Mouse (Mus musculus) CH12.LX (cell line): ENCODE measurements at regions not wholly inside any gene's neighbourhood (a gene's known extent, or its start where the extent isn't known, plus 50 kb on each side); places are given as distances from the start of the nearest gene placed in this dataset.

Experiments used
- DNase-seq: peaks from one replicate; pipeline ENCODE4 v3.0.0-alpha.2; 2013; ENCODE audit errors: extremely low read depth
- H3K27ac ChIP-seq: 2 replicates; pipeline ENCODE4 v1.5.1; 2012; ENCODE audit warnings: low read depth, mild to moderate bottlenecking, control low read depth, moderate library complexity; ENCODE audit not compliant: insufficient read depth
- H3K27me3 ChIP-seq: replicated peaks from 2 replicates; pipeline ENCODE3; 2012; ENCODE audit warnings: inconsistent platforms
- H3K36me3 ChIP-seq, 2 experiments: replicated peaks in 1 of 2; 2 replicates each; pipeline versions ENCODE3 to v1.6.1; 2012; ENCODE audit warnings: inconsistent platforms in 1 of 2, low read length in 1 of 2, mild to moderate bottlenecking in 1 of 2, mixed read lengths in 1 of 2, moderate library complexity in 1 of 2; ENCODE audit not compliant: control insufficient read depth in 1 of 2, insufficient read depth in 1 of 2
- H3K4me1 ChIP-seq, 2 experiments: 2 replicates each; pipeline ENCODE4 v1.6.1; 2012; ENCODE audit warnings: inconsistent platforms in 1 of 2, moderate library complexity in 1 of 2; ENCODE audit not compliant: insufficient read depth in 2 of 2, control insufficient read depth in 1 of 2
- H3K4me2 ChIP-seq: 2 replicates; pipeline ENCODE4 v1.6.1; 2012; ENCODE audit warnings: low read depth, mild to moderate bottlenecking, control low read depth; ENCODE audit not compliant: poor library complexity, insufficient read depth, severe bottlenecking
- H3K4me3 ChIP-seq, 3 experiments: fragments of 150-350 bp in 1 of 3; sonication (generic) in 1 of 3; replicated peaks in 1 of 3; 2 replicates each; pipeline versions ENCODE3 to v1.5.1; 2011 to 2012; ENCODE audit warnings: low read depth in 2 of 3, low read length in 2 of 3, mild to moderate bottlenecking in 2 of 3, moderate library complexity in 2 of 3, control low read depth in 1 of 3, improper control_type of control experiment in 1 of 3, inconsistent platforms in 1 of 3, mixed read lengths in 1 of 3; ENCODE audit not compliant: poor library complexity in 1 of 3
- H3K79me2 ChIP-seq: replicated peaks from 2 replicates; pipeline ENCODE4 v1.6.1; 2012; ENCODE audit warnings: mild to moderate bottlenecking, moderate library complexity; ENCODE audit not compliant: control insufficient read depth, poor library complexity, insufficient read depth, severe bottlenecking; ENCODE audit errors: extremely low read depth
- H3K9ac ChIP-seq: 2 replicates; pipeline ENCODE4 v1.6.1; 2012; ENCODE audit warnings: low read depth, mild to moderate bottlenecking, control low read depth, moderate library complexity; ENCODE audit not compliant: insufficient read depth
- H3K9me3 ChIP-seq: replicated peaks from 2 replicates; pipeline ENCODE3; 2012; ENCODE audit warnings: low read length, inconsistent platforms, mixed read lengths
- BHLHE40 ChIP-seq: IDR thresholded peaks from 2 replicates; pipeline ENCODE4 v1.6.1; 2011; ENCODE audit warnings: mild to moderate bottlenecking, low read depth, low read length, improper control_type of control experiment
- CHD1 ChIP-seq: IDR thresholded peaks from 2 replicates; pipeline ENCODE4 v1.6.1; 2012; ENCODE audit warnings: low read depth, low read length, improper control_type of control experiment, inconsistent platforms
- CHD2 ChIP-seq: IDR thresholded peaks from 2 replicates; pipeline ENCODE4 v1.6.1; 2011; ENCODE audit warnings: low read length, improper control_type of control experiment
- CTCF ChIP-seq, 2 experiments: IDR thresholded peaks in 1 of 2; conservative IDR thresholded peaks in 1 of 2; 2 replicates each; pipeline ENCODE4 v1.5.1; 2011 to 2012; ENCODE audit warnings: low read depth in 2 of 2, low read length in 2 of 2, improper control_type of control experiment in 1 of 2, inconsistent platforms in 1 of 2, mild to moderate bottlenecking in 1 of 2, moderate library complexity in 1 of 2
- E2F4 ChIP-seq: IDR thresholded peaks from 2 replicates; pipeline ENCODE4 v1.6.1; 2011; ENCODE audit warnings: low read depth, low read length, improper control_type of control experiment; ENCODE audit not compliant: insufficient replicate concordance
- ELF1 ChIP-seq: IDR thresholded peaks from 2 replicates; pipeline ENCODE4 v1.6.1; 2014; ENCODE audit warnings: low read depth, mild to moderate bottlenecking, inconsistent platforms, low read length, improper control_type of control experiment
- HCFC1 ChIP-seq: IDR thresholded peaks from 2 replicates; pipeline ENCODE4 v1.6.1; 2012; ENCODE audit warnings: low read depth, mild to moderate bottlenecking, inconsistent platforms, low read length, improper control_type of control experiment
- IRF4 ChIP-seq: IDR thresholded peaks from 2 replicates; pipeline ENCODE4 v1.6.1; 2014; ENCODE audit warnings: low read depth, mild to moderate bottlenecking, inconsistent platforms, low read length, improper control_type of control experiment
- JUND ChIP-seq: conservative IDR thresholded peaks from 2 replicates; pipeline ENCODE4 v1.6.1; 2011; ENCODE audit warnings: low read depth, low read length, improper control_type of control experiment
- MAZ ChIP-seq: IDR thresholded peaks from 2 replicates; pipeline ENCODE4 v1.6.1; 2012; ENCODE audit warnings: low read depth, mild to moderate bottlenecking, inconsistent platforms, low read length, improper control_type of control experiment, moderate library complexity
- MEF2A ChIP-seq: IDR thresholded peaks from 2 replicates; pipeline ENCODE4 v1.6.1; 2014; ENCODE audit warnings: low read depth, mild to moderate bottlenecking, inconsistent platforms, low read length, improper control_type of control experiment, borderline replicate concordance
- MXI1 ChIP-seq: IDR thresholded peaks from 2 replicates; pipeline ENCODE4 v1.6.1; 2011; ENCODE audit warnings: mild to moderate bottlenecking, low read depth, low read length, improper control_type of control experiment
- MYC ChIP-seq: IDR thresholded peaks from 2 replicates; pipeline ENCODE4 v1.6.1; 2011; ENCODE audit warnings: low read depth, mild to moderate bottlenecking, improper control_type of control experiment, low read length
- NELFE ChIP-seq: IDR thresholded peaks from 2 replicates; pipeline ENCODE4 v1.6.1; 2011; ENCODE audit warnings: low read depth, low read length, improper control_type of control experiment
- NRF1 ChIP-seq: IDR thresholded peaks from 2 replicates; pipeline ENCODE4 v1.6.1; 2014; ENCODE audit warnings: low read depth, mild to moderate bottlenecking, inconsistent platforms, low read length, improper control_type of control experiment, moderate library complexity
- RAD21 ChIP-seq: IDR thresholded peaks from 2 replicates; pipeline ENCODE4 v1.6.1; 2011; ENCODE audit warnings: low read depth, mild to moderate bottlenecking, low read length, improper control_type of control experiment, moderate library complexity
- TBP ChIP-seq: conservative IDR thresholded peaks from 2 replicates; pipeline ENCODE4 v1.6.1; 2011; ENCODE audit warnings: low read depth, low read length, improper control_type of control experiment
- USF2 ChIP-seq: conservative IDR thresholded peaks from 2 replicates; pipeline ENCODE4 v1.6.1; 2011; ENCODE audit warnings: low read depth, low read length, improper control_type of control experiment
- ZC3H11A ChIP-seq: IDR thresholded peaks from 2 replicates; pipeline ENCODE4 v1.6.1; 2012; ENCODE audit warnings: low read depth, mild to moderate bottlenecking, inconsistent platforms, low read length, improper control_type of control experiment
- ZKSCAN1 ChIP-seq: IDR thresholded peaks from 2 replicates; pipeline ENCODE4 v1.6.1; 2012; ENCODE audit warnings: low read depth, inconsistent platforms, low read length, improper control_type of control experiment, borderline replicate concordance
- ZNF384 ChIP-seq: IDR thresholded peaks from 2 replicates; pipeline ENCODE4 v1.6.1; 2012; ENCODE audit warnings: low read depth, low read length, improper control_type of control experiment, inconsistent platforms
- dilution Hi-C: fragments of 300-500 bp; cut with MboI; formaldehyde crosslinking; loops from 2 replicates; pipeline ENCODE4 v1.14.3; 2020; ENCODE audit warnings: low sequenced_read_pairs; ENCODE audit not compliant: extremely low pct_unique_long_range_greater_than_20kb, extremely low pct_ligation_motif_present
- in situ Hi-C: fragments of 300-500 bp; cut with MboI; formaldehyde crosslinking; loops from 3 replicates; pipeline ENCODE4 v1.14.3; 2019; ENCODE audit warnings: low sequenced_read_pairs, low pct_ligation_motif_present, low pct_unique_long_range_greater_than_20kb, mixed read lengths

DNA sequence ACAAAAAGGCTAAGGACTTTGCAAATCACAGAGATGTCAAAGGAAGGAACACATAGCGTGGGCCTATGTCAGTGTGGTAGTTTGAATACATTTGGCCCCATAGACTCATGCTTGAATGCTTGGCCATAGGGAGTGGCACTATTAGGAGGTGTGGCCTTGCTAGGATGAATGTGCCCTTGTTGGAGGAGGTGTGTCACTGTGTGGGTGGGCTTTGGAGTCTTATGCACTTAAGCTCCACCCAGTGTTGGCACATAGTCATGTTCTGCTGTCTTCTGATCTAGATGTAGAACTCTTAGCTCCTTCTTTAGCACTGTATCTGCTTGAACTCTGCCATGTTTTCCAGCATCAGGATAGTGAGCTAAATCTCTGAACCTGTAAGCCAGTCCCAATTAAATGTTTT is 162.4 kb upstream of the Rxfp2 start:
- Histone ChIP-seq H3K9me3 (peaks cover 54% of the 10 kb centered on the region), H3K4me2 (no peak overlapping the region)
- in situ Hi-C loops = no loop called here
- no peak for TF ChIP-seq E2F4
- no peak for TF ChIP-seq ZKSCAN1
- TF ChIP-seq MEF2A = no peak
- no peak for TF ChIP-seq CHD1
- TF ChIP-seq MAZ = no peak
- no peak for TF ChIP-seq NRF1
- TF ChIP-seq MYC = no peak
- no peak for TF ChIP-seq ZNF384
- no peak for TF ChIP-seq RAD21
- no peak for TF ChIP-seq HCFC1
- TF ChIP-seq JUND = no peak
- no peak for TF ChIP-seq CTCF (conservative IDR thresholded peaks at IDR 0.05 in 1 of 2, IDR thresholded peaks at IDR 0.05 in 1 of 2; ENCODE audit: low read depth in 2 of 2, low read length in 2 of 2)
- no peak for TF ChIP-seq USF2
- TF ChIP-seq ZC3H11A = no peak
- TF ChIP-seq MXI1 = no peak
- TF ChIP-seq, all 38 proteins: peak for 0
- dilution Hi-C loops = no loop called here
- Histone ChIP-seq H3K27ac (no peak overlapping the region), H3K36me3 (no peaks in the 10 kb centered on the region), H3K4me1 (no peaks in the 10 kb centered on the region), H3K27me3 (no peaks in the 10 kb centered on the region), H3K79me2 (no peaks in the 10 kb centered on the region), H3K4me3 (no peak overlapping the region), H3K9ac (no peak overlapping the region)
- DNase-seq = no peak

- Histone ChIP-seq H3K36me3 (no peaks in the 10 kb centered on the region), H3K4me1 (no peaks in the 10 kb centered on the region), H3K4me2 (no peak overlapping the region), H3K79me2 (no peaks in the 10 kb centered on the region), H3K27ac (no peak overlapping the region), H3K9ac (no peak overlapping the region), H3K9me3 (peaks cover 57% of the 10 kb centered on the region), H3K4me3 (no peak overlapping the region), H3K27me3 (no peaks in the 10 kb centered on the region)
- in situ Hi-C loops (no loop called here), dilution Hi-C loops (no loop called here)
- TF ChIP-seq IRF4 = no peak
- no peak for TF ChIP-seq HCFC1
- TF ChIP-seq RAD21 = no peak
- no peak for TF ChIP-seq BHLHE40
- TF ChIP-seq MXI1 = no peak
- no peak for TF ChIP-seq NRF1
- no peak for TF ChIP-seq TBP
- TF ChIP-seq NELFE = no peak
- no peak for TF ChIP-seq ELF1
- TF ChIP-seq CHD2 = no peak
- no peak for DNase-seq
Observed at GRCm38 (mm10) chr5:149857019-149857418, 161.5 kb upstream of the Rxfp2 start.
